Comparison of ENCODE assay signal across 25 mouse cellular contexts in genomic region chr10:121973281-121973680, GRCm38 (mm10).
"Had no signal": no experiment of that assay in that cellular context is flagged by ENCODE, and none has a peak within 500 bp of the region (broad histone marks: within the 10 kb centered on the region; RNA-seq: fewer than 3 reads in every experiment).

No protein-coding gene starts in this region.

- H3K9me3 ChIP-seq: heart, embryonic 13.5 days; heart, embryonic 15.5 days; hindbrain, embryonic 13.5 days; hindbrain, embryonic 15.5 days; intestine, embryonic 15.5 days; limb, embryonic 13.5 days; limb, embryonic 15.5 days; liver, embryonic 12.5 days had no signal

- H3K4me2 ChIP-seq: heart, embryonic 11.5 days; heart, embryonic 13.5 days; heart, embryonic 15.5 days; hindbrain, embryonic 13.5 days; hindbrain, embryonic 15.5 days; intestine, embryonic 15.5 days; limb, embryonic 13.5 days; limb, embryonic 15.5 days; liver, embryonic 12.5 days had no signal

- H3K9ac ChIP-seq: heart, embryonic 13.5 days; heart, embryonic 15.5 days; hindbrain, embryonic 13.5 days; hindbrain, embryonic 15.5 days; intestine, embryonic 15.5 days; limb, embryonic 13.5 days; limb, embryonic 15.5 days; liver, embryonic 12.5 days had no signal

- ATAC-seq: inflammation-experienced regulatory T-cells, adult 6 months; intestine, embryonic 15.5 days; intestine, postnatal 0 days; liver, embryonic 12.5 days had no signal

- H3K27me3 ChIP-seq: heart, embryonic 13.5 days; heart, embryonic 15.5 days; hindbrain, embryonic 13.5 days; hindbrain, embryonic 15.5 days; intestine, embryonic 15.5 days; limb, embryonic 13.5 days; limb, embryonic 15.5 days; liver, embryonic 12.5 days had no signal

- H3K4me3 ChIP-seq: gastrocnemius, adult 2 months; heart, adult 2 months; heart, embryonic 13.5 days; heart, embryonic 15.5 days; hindbrain, embryonic 13.5 days; hindbrain, embryonic 15.5 days; intestine, embryonic 15.5 days; layer of hippocampus, adult 2 months; left cerebral cortex, adult 2 months; limb, embryonic 13.5 days; limb, embryonic 15.5 days; liver, embryonic 12.5 days had no signal

- H3K27ac ChIP-seq: gastrocnemius, adult 2 months; heart, adult 2 months; heart, embryonic 15.5 days; hindbrain, embryonic 15.5 days; intestine, embryonic 15.5 days; layer of hippocampus, adult 2 months; left cerebral cortex, adult 2 months; limb, embryonic 13.5 days; limb, embryonic 15.5 days; liver, embryonic 12.5 days had no signal

- DNase-seq: gastrocnemius, adult 2 months; gastrocnemius, postnatal 10 days; gastrocnemius, postnatal 25 days; heart, adult 11 months; heart, adult 2 months; heart, postnatal 14 days; heart, postnatal 36 days; kidney, adult 18-20 months; kidney, adult 8-10 months; kidney, postnatal 10 days; kidney, postnatal 25 days; kidney, postnatal 4 days had no signal

- H3K36me3 ChIP-seq: heart, embryonic 13.5 days; heart, embryonic 15.5 days; hindbrain, embryonic 13.5 days; hindbrain, embryonic 15.5 days; intestine, embryonic 15.5 days; limb, embryonic 13.5 days; limb, embryonic 15.5 days; liver, embryonic 12.5 days had no signal
